Mouse (Mus musculus) CH12.LX (cell line): ENCODE measurements around the gene Trib3.
A peak's percentile ranks its signal among the peaks of the same experiment; 100 is the strongest.

Experiments
- BHLHE40 ChIP-seq: IDR thresholded peaks from 2 replicates; pipeline ENCODE4 v1.6.1; 2011; ENCODE audit warnings: mild to moderate bottlenecking, low read depth, low read length, improper control_type of control experiment
- CTCF ChIP-seq, 2 experiments: IDR thresholded peaks in 1 of 2; conservative IDR thresholded peaks in 1 of 2; 2 replicates each; pipeline ENCODE4 v1.5.1; 2011 to 2012; ENCODE audit warnings: low read depth in 2 of 2, low read length in 2 of 2, improper control_type of control experiment in 1 of 2, inconsistent platforms in 1 of 2, mild to moderate bottlenecking in 1 of 2, moderate library complexity in 1 of 2
- EP300 ChIP-seq: IDR thresholded peaks from 2 replicates; pipeline ENCODE4 v1.6.1; 2011; ENCODE audit warnings: low read length, improper control_type of control experiment
- HCFC1 ChIP-seq: IDR thresholded peaks from 2 replicates; pipeline ENCODE4 v1.6.1; 2012; ENCODE audit warnings: low read depth, mild to moderate bottlenecking, inconsistent platforms, low read length, improper control_type of control experiment
- JUND ChIP-seq: conservative IDR thresholded peaks from 2 replicates; pipeline ENCODE4 v1.6.1; 2011; ENCODE audit warnings: low read depth, low read length, improper control_type of control experiment
- KAT2A ChIP-seq: IDR thresholded peaks from 2 replicates; pipeline ENCODE4 v1.6.1; 2012; ENCODE audit warnings: low read length, improper control_type of control experiment, inconsistent platforms; ENCODE audit not compliant: insufficient replicate concordance
- MAX ChIP-seq: IDR thresholded peaks from 2 replicates; pipeline ENCODE4 v1.6.1; 2011; ENCODE audit warnings: low read length, improper control_type of control experiment
- NRF1 ChIP-seq: IDR thresholded peaks from 2 replicates; pipeline ENCODE4 v1.6.1; 2014; ENCODE audit warnings: low read depth, mild to moderate bottlenecking, inconsistent platforms, low read length, improper control_type of control experiment, moderate library complexity
- PAX5 ChIP-seq: IDR thresholded peaks from 2 replicates; pipeline ENCODE4 v1.6.1; 2012; ENCODE audit warnings: low read length, inconsistent platforms, mixed read lengths
- POLR2A ChIP-seq: IDR thresholded peaks from 2 replicates; pipeline ENCODE4 v1.6.1; 2011; ENCODE audit warnings: low read depth, mild to moderate bottlenecking, improper control_type of control experiment, low read length
- TCF12 ChIP-seq: IDR thresholded peaks from 2 replicates; pipeline ENCODE4 v1.6.1; 2014; ENCODE audit warnings: low read depth, mild to moderate bottlenecking, inconsistent platforms, low read length, improper control_type of control experiment
- USF2 ChIP-seq: conservative IDR thresholded peaks from 2 replicates; pipeline ENCODE4 v1.6.1; 2011; ENCODE audit warnings: low read depth, low read length, improper control_type of control experiment

DNA sequence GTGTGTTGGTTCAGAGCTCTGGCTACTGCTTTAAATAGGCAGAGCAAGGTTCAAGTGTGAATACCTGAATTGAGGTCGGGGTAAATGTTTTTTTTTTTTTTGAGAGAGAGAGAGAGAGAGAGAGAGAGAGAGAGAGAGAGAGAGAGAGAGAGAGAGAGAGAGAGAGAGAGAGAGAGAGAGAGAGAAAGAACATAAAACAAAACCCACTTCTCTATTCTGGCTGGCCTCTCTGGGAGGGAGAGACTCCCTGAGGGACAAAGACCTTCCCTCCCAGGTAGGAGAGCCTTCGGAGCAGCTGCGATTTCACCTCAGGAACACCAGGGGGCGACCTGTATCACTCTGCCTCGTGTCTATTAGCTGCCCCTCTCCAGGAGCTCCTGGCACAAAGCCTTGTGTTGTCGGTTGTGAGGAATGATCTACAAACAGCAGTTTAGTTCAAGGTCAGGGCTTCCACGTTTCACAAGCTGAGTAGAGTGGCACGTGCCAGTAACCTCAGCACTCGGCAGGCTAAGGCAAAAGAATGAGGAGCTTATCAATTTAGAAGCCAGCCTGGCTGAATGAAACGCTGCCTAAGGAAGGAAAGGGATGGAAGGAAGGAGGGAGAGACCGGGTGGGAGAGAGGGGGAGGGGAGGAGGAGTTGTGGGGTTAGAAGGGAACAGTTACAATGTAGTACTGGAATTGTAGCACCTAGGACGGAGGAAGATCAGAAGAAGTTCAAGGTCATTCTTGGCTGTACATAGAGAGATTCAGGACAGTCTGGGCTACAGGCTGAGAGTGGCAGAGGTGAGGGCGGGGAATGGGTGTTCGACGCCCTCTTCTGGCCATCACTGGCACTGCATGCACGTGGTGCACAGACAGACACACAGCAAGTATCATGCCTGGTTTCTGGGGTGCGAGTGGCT, 19.7 kb upstream of the Trib3 start:
- TF ChIP-seq PAX5: no peak
- TF ChIP-seq CTCF (conservative IDR thresholded peaks at IDR 0.05 in 1 of 2, IDR thresholded peaks at IDR 0.05 in 1 of 2; ENCODE audit: low read depth in 2 of 2, low read length in 2 of 2): peak; percentile 76 to 82
- TF ChIP-seq HCFC1: no peak
- TF ChIP-seq NRF1: no peak
- peak; percentile 80 for TF ChIP-seq BHLHE40
- TF ChIP-seq POLR2A: no peak
- no peak for TF ChIP-seq EP300
- peak; percentile 60 for TF ChIP-seq MAX
- TF ChIP-seq USF2: no peak
- TF ChIP-seq TCF12: no peak
- no peak for TF ChIP-seq KAT2A
- TF ChIP-seq JUND: no peak
